Mouse (Mus musculus) layer of hippocampus, adult 18-20 months (tissue): Measurements from ENCODE around the gene Ncdn. TPM values are rescaled to one million over a fixed set of nuclear protein-coding genes. Genes with fewer than 3 reads are reported as not detected.

Experiments
- DNase-seq, 2 experiments: peaks; one replicate each; pipeline ENCODE4 v3.0.0; 2022; ENCODE audit warnings: low spot score in 2 of 2
- total RNA-seq, 2 experiments: library from RNA; stranded (reverse); gene quantifications; 2 replicates each; pipeline ENCODE4 v1.2.3; 2021

Ncdn gene
- total RNA-seq, 2 experiments from 2014 or later: 2,035 to 2,092 TPM

DNA sequence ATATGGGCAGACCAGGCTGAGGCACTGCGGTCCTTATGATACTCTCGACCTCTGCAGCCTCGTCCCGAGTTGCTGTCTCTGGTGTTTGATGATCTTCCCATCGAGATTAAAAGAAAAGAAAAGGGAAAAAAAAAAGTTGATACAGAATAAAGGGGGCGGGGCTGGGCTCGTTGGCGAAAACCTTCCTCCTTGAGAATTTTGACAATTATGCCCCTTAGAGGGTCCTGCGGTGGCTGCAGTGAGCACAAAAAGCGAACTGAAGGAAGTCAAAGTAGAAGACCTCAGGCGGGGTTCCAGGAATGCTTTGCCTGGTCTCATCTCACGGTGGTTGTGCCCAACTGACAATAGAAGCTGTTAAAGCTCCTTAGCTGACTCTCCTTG is 983 bp upstream of the Ncdn start:
- no peak for DNase-seq

DNA sequence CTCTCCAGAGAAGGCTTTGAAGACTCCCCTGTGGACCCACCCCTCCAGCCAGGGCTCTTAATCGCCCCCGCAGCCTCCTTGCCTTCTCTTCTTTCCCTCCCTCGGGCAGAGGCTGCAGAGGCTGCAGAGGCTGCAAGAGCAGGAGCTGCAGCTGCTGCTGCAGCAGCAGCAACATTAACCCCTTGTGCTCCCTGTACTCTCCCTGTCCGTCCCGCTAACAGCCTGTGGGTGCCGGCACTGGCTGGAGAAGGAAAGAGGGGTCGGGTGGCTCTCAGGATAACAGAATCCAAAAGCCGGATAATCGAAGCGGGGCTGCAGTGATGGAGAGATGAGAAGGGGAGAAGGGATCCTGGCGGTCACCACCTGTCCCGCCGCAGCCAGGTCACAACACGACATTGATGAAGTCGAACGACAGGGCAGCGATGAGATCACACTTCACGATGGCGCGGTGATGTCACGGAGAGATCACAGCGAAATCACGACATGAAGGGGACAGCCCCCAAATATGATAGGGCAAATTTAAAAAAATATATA is 563 bp downstream of the Ncdn start:
- DNase-seq: no peak

DNA sequence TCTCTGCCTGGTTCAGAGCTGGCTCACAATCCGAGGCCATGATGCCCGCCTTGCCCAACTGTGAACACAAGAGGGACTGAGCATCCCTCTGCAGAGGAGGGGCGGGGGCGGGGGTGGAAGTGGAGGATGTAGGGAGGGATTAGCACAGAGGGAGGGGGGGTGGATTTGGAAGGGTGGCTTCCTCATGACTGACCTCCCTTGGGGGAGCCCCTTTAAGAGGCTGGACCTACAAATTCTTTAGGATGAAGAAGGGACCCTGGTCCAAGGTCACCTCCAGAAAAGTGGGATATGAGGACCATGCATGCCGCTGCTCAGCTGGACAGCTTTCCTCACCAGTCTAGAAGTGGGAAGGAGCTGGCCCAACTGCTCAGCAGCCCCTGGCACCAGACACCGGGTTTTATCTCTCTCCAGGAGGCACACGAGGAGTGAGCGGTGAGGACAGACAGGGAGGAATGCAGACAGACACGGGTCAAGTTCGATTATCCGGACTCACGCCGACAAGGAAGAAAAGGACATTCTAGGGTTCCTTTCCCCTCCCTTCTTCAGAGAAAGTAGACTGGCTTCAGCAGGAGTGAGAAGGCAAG is 1.1 kb downstream of the Ncdn start:
- DNase-seq: peak in 1 of 2 experiments; percentile 69

- peak; percentile 54 to 83 for DNase-seq
Observed at GRCm38 (mm10) chr4:126751556-126752023, 1.6 kb downstream of the Ncdn start.

GRCm38 (mm10) chr4:126750863-126751555 is 2.2 kb downstream of the Ncdn start:
- DNase-seq: peak in 1 of 2 experiments; percentile 59

DNA sequence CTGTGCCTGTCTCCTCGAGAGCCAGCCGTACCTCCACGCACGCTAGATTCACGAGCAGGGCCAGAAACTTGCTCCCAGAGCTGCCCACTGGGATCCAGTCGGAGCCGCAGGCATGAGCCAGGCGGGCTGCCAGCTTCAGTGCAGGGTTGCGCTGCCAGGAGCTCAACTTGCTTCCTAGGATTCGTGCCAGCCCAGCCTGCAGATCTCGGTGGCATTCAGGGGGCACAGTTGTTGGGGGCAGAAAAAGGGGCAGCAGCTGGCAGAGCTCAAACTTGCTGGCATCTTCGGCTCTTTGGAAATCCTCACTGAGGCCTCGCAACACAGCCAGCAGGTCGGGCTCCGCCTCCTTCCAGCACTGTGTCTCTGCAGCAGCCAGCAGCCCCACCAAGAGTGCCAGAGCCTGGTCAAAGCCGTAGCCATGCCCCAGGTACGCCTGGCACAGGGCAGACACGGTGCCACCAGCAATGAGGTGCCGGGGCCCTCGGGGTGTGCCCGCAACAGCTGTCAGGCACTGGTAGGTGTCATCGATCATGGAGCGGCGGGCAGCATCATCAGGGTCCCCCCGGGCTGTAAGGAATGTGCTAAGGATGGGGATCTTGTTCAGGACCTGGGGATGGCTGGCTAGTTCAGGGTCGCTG is 3.1 kb downstream of the Ncdn start:
- DNase-seq: peak; percentile 73 to 85

GRCm38 (mm10) chr4:126749553-126749952 is 3.7 kb downstream of the Ncdn start:
- peak; percentile 36 to 75 for DNase-seq

GRCm38 (mm10) chr4:126748381-126748780 is 4.9 kb downstream of the Ncdn start:
- peak in 1 of 2 experiments; percentile 27 for DNase-seq

DNA sequence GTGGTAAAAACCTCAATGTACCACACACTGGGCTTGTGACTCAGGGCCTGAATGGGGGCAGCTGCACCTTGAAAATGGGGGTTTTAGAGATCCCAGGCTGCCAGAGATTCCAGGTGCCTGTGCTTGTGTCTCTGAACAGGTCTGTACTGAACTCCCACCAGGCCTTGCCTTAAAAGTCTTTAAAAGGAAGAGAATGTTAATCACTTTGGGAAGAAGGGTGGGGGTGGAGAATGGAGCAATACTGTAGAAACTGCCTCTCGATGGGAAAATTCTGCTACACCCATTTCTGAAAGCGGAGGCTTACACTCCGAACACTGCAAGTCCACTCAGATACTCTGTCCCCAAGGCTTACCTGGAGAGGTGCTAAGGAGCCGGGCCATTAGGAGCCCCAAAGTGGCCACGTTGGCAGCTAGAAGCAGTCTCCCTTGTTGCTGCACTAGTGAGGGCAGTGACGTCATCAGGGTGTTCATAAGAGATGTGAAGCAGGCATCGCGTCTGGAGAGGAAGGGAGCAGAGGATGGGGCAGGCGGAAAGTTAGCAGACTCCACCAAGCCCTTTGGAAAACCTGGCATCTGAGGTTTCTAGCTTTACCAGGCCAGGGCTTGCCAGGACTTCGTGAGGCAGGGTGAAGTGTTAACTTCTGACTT is 6.9 kb downstream of the Ncdn start:
- peak in 1 of 2 experiments; percentile 56 for DNase-seq

DNA sequence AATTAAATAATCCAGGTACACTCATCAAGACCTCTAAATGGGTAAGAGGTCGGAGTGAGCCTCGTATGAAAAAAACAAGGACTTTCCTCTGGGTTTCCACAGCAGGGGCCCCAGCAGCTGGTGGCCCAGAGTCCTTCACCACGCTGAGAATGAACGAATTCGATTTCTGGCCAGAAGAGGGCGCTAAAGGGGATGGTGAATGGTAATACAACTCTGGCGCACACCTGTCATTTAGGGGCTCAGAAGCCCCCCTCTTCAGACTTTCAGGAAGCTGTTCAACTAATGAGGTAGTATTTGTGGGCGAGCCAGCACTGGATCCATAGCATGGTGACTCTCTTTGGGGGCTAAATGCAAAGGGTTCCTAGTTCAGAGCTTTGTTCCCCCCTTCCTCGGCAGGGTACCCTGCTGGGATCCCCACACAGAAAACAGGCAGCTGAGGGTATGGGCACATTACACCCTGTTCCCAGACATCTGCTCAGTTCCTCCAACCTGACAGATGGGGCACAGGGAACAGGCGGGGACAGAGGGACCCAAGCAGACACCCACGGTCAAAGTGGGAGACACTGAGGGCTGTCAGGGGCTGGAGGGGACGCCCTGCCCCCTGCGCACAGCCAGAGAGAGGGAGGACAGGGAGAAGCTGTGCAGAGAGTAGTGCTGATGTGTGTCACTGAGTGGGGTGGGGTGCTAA is 7.6 kb downstream of the Ncdn start:
- DNase-seq: peak; percentile 79 to 92

DNA sequence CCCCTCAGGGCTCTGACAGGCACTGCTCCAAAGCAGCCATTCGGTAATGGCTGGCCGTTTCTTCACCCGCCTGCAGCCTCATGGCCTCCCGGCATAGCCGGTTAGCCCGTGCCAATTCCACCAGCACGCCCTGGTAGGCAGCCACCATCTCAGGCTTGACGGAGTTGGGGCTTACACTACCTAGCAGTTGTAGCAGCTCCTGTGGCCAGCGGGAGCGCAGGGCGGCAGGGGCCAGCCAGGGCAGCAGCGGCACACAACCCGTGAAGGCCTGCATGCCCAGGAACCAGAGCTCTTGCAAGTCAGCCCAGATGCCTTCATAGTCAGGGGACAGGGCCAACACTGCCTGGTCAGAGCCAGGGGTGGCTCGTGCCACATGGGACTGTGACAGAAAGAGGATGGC is 8.4 kb downstream of the Ncdn start:
- DNase-seq: peak in 1 of 2 experiments; percentile 25

- peak in 1 of 2 experiments; percentile 22 for DNase-seq
Observed at GRCm38 (mm10) chr4:126743713-126744112, 9.5 kb downstream of the Ncdn start.

- DNase-seq: peak in 1 of 2 experiments; percentile 11
Observed at GRCm38 (mm10) chr4:126742976-126743375, 10.3 kb downstream of the Ncdn start.

- DNase-seq: peak; percentile 87 to 95
Observed at GRCm38 (mm10) chr4:126741448-126741847, 11.8 kb downstream of the Ncdn start.

- DNase-seq: peak in 1 of 2 experiments; percentile 28
Observed at GRCm38 (mm10) chr4:126739966-126740676, 13.1 kb downstream of the Ncdn start.

GRCm38 (mm10) chr4:126736001-126736414 is 17.2 kb downstream of the Ncdn start, which contains the start of gene Tfap2e:
TSS of gene Tfap2e (minus strand) at chr4:126736240.
- DNase-seq: no peak

GRCm38 (mm10) chr4:126735382-126736000 is 17.7 kb downstream of the Ncdn start:
- DNase-seq: no peak

- no peak for DNase-seq
Observed at GRCm38 (mm10) chr4:126734700-126735381, 18.4 kb downstream of the Ncdn start.

- no peak for DNase-seq
Observed at GRCm38 (mm10) chr4:126734001-126734603, 19.1 kb downstream of the Ncdn start.
